Mouse (Mus musculus): ENCODE results near the gene Rnf114.

Gene Rnf114

GRCm38 (mm10) chr2:167539536-167540476, 47.4 kb downstream of the Rnf114 start:
- DNase-seq (ENCODE audit: low spot score in 2 of 2) = no peak

- no peak for DNase-seq (ENCODE audit: low spot score in 2 of 2)
Observed at GRCm38 (mm10) chr2:167540477-167541110, 48.1 kb downstream of the Rnf114 start.

- no peak for DNase-seq (ENCODE audit: low spot score in 2 of 2)
Observed at GRCm38 (mm10) chr2:167541324-167541723, 48.9 kb downstream of the Rnf114 start.

- no peak for DNase-seq (ENCODE audit: low spot score in 2 of 2)
Observed at GRCm38 (mm10) chr2:167541761-167542160, 49.3 kb downstream of the Rnf114 start.

- DNase-seq (ENCODE audit: low spot score in 2 of 2) = no peak
Observed at GRCm38 (mm10) chr2:167542361-167542760, 49.9 kb downstream of the Rnf114 start.

GRCm38 (mm10) chr2:167543121-167544003, 50.9 kb downstream of the Rnf114 start:
- no peak for DNase-seq (ENCODE audit: low spot score in 2 of 2)

GRCm38 (mm10) chr2:167544004-167544356, 51.5 kb downstream of the Rnf114 start:
- DNase-seq (ENCODE audit: low spot score in 2 of 2) = no peak

GRCm38 (mm10) chr2:167544456-167544855, 52.0 kb downstream of the Rnf114 start:
- no peak for DNase-seq (ENCODE audit: low spot score in 2 of 2)

GRCm38 (mm10) chr2:167546447-167547195, 54.2 kb downstream of the Rnf114 start:
- DNase-seq (ENCODE audit: low spot score in 2 of 2) = no peak

- DNase-seq (ENCODE audit: low spot score in 2 of 2) = no peak
Observed at GRCm38 (mm10) chr2:167547444-167547843, 55.0 kb downstream of the Rnf114 start.

- DNase-seq (ENCODE audit: low spot score in 2 of 2) = no peak
Observed at GRCm38 (mm10) chr2:167548961-167549360, 56.5 kb downstream of the Rnf114 start.

- no peak for DNase-seq (ENCODE audit: low spot score in 2 of 2)
Observed at GRCm38 (mm10) chr2:167550341-167550854, 58.0 kb downstream of the Rnf114 start.

GRCm38 (mm10) chr2:167551342-167551920, 59.0 kb downstream of the Rnf114 start:
- no peak for DNase-seq (ENCODE audit: low spot score in 2 of 2)

- no peak for DNase-seq (ENCODE audit: low spot score in 2 of 2)
Observed at GRCm38 (mm10) chr2:167552292-167552691, 59.8 kb downstream of the Rnf114 start.

GRCm38 (mm10) chr2:167552927-167553402, 60.5 kb downstream of the Rnf114 start:
- no peak for DNase-seq (ENCODE audit: low spot score in 2 of 2)

GRCm38 (mm10) chr2:167555766-167556165, 63.3 kb downstream of the Rnf114 start:
- DNase-seq (ENCODE audit: low spot score in 2 of 2) = no peak

GRCm38 (mm10) chr2:167559413-167559812, 67.0 kb downstream of the Rnf114 start:
- no peak for DNase-seq (ENCODE audit: low spot score in 2 of 2)

- DNase-seq (ENCODE audit: low spot score in 2 of 2) = no peak
Observed at GRCm38 (mm10) chr2:167562101-167562500, 69.7 kb downstream of the Rnf114 start.

- DNase-seq (ENCODE audit: low spot score in 2 of 2) = no peak
Observed at GRCm38 (mm10) chr2:167563035-167563434, 70.6 kb downstream of the Rnf114 start.

GRCm38 (mm10) chr2:167563703-167564102, 71.3 kb downstream of the Rnf114 start:
- DNase-seq (ENCODE audit: low spot score in 2 of 2) = no peak
